Mouse (Mus musculus) skeletal muscle tissue, adult 2 months (tissue): ENCODE measurements around the gene Teddm1a.

Source experiments
- DNase-seq: peaks from one replicate; pipeline ENCODE4 v3.0.0-alpha.2; 2012; ENCODE audit warnings: low read depth, low spot score

Teddm1a gene

DNA sequence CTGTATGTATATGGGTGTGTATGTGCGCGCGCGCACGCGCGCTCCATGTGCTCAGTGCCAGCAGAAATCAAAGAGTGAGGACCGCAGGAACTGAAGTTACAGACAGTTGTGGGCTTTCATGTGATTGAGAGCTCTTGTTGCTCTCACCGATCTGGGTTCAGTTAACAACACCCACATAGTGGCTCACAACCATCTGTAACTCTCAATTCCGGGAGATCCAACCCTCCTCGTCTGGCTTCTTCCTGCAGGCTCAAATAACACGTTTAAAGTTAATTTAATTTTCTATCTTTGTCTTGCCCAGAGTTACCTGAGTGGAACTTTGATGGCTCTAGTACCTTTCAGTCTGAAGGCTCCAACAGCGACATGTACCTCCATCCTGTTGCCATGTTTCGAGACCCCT, 12.7 kb downstream of the Teddm1a start:
- DNase-seq, result no peak

DNA sequence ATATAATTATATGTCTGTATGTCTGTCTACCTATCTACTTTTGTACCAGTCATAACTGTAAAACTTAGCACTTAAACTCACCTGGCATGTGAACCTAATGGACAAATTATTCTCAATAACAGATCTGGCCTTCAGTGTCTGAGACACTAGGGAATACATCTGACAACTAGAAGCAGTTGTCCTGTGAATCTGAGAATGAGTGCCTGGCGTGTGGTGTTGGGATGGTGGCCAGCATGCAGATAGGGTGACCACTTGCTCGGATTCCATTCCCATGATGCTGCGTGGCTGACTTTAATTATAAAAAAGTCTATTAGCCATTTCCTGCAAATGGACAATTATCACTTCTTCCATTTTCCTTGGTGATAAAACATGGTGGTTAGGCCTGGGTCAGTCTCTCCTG, 14.3 kb downstream of the Teddm1a start:
- DNase-seq, result no peak

GRCm38 (mm10) chr1:153908208-153908607, 16.7 kb downstream of the Teddm1a start:
- no peak for DNase-seq

DNA sequence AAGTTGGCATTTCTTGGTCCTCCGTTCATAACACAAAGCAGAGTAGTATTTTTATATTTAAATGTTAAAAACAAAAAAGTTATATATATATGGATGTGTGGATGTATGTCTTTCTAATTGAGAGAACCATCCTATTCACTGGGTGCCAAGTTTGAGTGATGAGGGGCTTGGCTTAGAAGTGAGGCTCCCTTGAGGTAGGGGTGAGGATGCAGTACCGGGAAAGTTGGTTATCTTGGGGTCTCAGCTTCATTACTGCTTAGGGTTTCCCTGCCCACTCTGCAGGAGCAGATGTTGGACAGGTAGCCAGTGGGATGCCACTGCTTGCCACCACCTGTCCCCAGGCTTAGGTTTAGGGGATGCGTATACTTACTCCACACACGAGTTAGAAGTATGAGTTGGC, 17.2 kb downstream of the Teddm1a start:
- no peak for DNase-seq

DNA sequence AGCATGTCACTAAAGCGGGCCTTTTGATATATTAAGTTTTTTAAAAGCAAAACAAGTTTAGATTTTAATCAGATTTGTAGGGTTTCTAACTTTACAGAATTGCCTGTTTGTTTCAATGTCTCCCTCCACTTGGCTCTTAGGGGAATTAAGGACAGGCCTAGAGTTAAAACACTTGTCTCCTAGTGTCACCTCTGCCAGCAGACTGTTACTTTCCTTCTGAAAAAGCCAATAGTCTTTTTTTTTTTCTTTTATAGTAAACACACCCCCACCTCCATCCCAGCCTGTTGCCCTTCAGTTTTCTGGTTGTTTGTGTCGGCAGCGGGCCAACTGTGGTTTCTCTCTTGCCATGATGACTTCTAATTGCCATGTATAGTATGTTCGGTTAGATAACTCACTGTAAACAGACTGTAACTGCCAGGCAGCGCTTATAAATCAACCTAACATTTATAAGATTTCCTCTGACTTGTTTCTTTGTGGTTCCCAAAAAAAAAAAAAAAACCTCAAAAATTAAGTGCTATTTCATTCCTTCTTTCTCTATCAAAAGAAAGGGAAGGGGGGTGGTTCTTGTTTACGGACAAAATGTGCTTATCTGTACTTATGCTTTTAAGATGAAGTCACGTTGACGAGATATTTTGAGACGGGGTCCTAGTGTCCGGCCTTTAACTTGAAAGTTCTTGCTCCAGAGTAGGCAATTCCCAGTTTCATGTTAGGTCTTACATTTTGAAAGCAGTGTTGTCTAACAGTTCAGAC, 17.8 kb downstream of the Teddm1a start:
- no peak for DNase-seq

- DNase-seq, result no peak
These were observed 18.4 kb downstream of the Teddm1a start for GRCm38 (mm10) chr1:153909963-153910291.

- no peak for DNase-seq
These were observed 18.9 kb downstream of the Teddm1a start for GRCm38 (mm10) chr1:153910423-153910822.

- no peak for DNase-seq
These were observed 19.8 kb downstream of the Teddm1a start for GRCm38 (mm10) chr1:153911276-153911795.

DNA sequence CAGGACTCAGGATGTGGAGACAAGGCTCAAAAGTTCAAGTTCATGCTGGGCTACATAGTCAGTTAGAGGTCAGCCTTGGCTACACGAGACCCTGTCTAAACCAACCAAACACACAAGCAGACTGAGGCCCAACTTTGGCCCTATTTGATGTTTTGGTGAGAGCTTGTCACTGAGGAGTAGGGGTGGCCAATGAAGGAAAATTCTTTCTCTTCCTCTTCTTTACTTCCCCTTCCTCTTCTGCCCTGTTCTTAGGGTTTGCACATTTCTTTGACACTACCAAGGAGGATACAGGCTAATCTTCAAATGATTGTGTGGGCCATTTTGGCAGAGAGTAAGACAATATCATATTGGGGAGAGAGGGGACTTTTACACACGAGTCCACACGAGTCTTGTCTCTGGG, 22.3 kb downstream of the Teddm1a start:
- no peak for DNase-seq

GRCm38 (mm10) chr1:153918521-153919206, 27.1 kb downstream of the Teddm1a start:
- peak; percentile 79 for DNase-seq

DNA sequence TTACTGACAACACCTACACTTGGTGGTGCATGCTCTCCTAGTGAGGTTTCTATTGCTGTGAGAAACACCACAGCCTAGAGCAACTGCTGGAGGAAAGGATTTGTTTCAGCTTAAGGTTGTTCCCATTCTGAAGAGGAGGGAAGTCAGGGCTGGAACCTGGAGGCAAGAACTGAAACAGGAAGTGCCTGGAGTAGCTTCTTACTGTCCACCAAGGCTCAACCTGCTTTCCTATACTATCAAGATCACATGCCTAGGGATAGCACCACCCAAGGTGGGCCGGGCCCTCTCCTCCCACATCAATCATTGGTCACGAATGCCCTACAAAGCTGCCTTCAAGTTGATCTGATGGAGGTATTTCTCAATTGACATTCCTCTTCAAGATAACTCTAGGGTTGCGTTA, 30.1 kb downstream of the Teddm1a start:
- no peak for DNase-seq

GRCm38 (mm10) chr1:153922571-153923021, 31.1 kb downstream of the Teddm1a start:
- DNase-seq, result peak; percentile 96

- DNase-seq, result no peak
These were observed 33.1 kb downstream of the Teddm1a start for GRCm38 (mm10) chr1:153924395-153925385.

- DNase-seq, result no peak
These were observed 38.9 kb downstream of the Teddm1a start for GRCm38 (mm10) chr1:153930431-153930830.

DNA sequence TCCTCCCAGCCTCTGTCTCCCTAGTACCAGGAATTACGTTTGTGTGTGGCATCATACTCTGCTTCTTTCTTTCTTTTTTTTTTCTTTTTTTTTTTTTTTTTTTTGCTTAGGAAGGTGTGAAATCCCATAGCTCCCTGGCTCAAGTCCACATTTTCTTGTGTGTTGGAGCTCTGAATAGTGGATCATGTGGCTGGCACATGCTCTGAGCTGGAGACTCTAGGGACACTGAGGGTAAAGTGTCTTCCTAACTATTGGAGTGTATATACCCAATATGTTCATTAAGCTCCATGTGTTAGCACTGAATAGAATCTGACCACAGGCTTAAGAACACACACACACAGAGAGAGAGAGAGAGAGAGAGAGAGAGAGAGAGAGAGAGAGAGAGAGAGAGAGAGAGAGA, 42.2 kb downstream of the Teddm1a start:
- no peak for DNase-seq

DNA sequence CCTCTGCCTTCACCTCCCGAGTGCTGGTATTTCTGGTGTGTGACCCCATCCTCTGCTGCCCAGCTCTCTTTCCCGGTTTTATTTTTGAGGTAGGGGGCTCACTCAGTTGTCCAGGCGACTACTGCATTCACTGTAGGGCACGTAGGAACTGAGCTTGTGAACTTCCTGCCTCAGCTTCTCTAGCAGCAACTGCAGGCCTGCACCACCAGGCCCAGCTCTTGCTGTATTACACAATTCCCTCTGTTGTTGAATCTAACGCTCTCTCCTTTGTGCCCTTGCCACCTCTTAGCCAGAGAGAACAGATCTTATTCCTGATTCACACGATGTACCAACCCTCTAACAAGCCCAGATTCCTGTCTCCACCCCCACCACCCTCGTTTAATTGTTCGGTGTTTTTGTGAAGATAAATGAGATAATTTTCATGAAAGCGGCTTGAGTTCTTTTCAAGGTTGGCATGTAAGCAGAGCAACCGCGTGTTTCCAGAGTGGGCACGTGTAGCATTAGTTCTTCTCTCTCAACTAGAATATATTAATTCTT, 44.4 kb downstream of the Teddm1a start:
- no peak for DNase-seq

DNA sequence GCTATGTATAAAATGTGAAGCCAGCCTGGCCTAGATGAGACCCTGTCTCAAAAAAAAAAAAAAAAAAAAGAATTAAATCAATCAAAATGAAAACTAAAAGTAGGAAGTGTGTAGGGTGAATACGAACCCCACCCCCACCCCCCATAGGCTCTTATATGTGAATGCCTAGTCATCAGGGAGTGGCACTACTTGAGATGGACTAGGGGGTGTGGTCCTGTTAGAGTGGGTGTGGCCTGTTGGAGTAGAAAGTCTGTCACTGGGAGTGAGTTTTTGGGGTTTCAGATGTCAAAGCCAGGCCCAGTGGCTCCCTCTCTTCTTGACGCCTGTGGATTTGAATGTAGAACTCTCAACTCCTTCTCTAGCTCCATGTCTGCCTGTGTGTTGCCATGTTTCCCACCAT, 45.5 kb downstream of the Teddm1a start:
- DNase-seq, result no peak

DNA sequence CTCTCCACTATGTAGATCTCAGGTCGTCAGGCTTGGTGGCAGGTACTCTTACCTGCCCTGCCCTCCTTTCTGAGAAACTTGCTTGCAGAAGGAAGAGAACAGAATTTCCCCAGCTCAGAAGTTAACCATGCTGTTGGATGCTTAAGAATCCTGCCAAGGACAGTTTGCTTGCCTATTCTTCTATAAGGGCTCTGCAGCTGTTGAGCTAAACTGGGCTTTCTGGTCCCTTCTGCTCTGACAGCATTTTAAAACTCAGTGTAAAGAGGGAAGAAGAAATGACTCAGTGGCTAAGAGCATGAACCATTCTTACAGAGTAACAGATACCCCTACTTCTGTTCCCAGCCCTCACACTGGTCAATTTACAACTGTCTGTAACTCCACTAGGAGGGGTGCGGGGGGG, 49.4 kb downstream of the Teddm1a start:
- DNase-seq, result no peak
